Mouse (Mus musculus): ENCODE measurements around the gene Fam192a. TPM values are rescaled to one million over a fixed set of nuclear protein-coding genes. Genes with fewer than 3 reads are reported as not detected.

The Fam192a gene
- polyA plus RNA-seq, 2 experiments from 2014 or later, result 49.0 to 65.0 TPM

GRCm38 (mm10) chr8:94532000-94532399 lies 69.8 kb downstream of the Fam192a start:
- no peak for ATAC-seq

- ATAC-seq, result no peak
Observed at GRCm38 (mm10) chr8:94530643-94531042, 71.2 kb downstream of the Fam192a start.

- no peak for ATAC-seq
Observed at GRCm38 (mm10) chr8:94529875-94530274, 71.9 kb downstream of the Fam192a start.

- no peak for ATAC-seq
Observed at GRCm38 (mm10) chr8:94528245-94528644, 73.6 kb downstream of the Fam192a start.

- ATAC-seq, result no peak
Observed at GRCm38 (mm10) chr8:94527178-94527577, 74.6 kb downstream of the Fam192a start.

- ATAC-seq, result no peak
Observed at GRCm38 (mm10) chr8:94524554-94524953, 77.2 kb downstream of the Fam192a start.

Other genes starting within 250 kb of the Fam192a start
- gene Herpud1, start 215.6 kb downstream of the Fam192a start, polyA plus RNA-seq (2017; shearing (Covaris generic)), result 100 to 1,000 TPM in 1 of 2 experiments, 10 to 100 TPM in 1; 99.9 to 115 TPM
- 100 to 1,000 TPM; 141 to 153 TPM for gene Nlrc5, start 167.6 kb downstream of the Fam192a start, polyA plus RNA-seq (2017; shearing (Covaris generic))
- gene Cpne2, start 69.0 kb downstream of the Fam192a start, polyA plus RNA-seq (2017; shearing (Covaris generic)), result 1 to 10 TPM in 1 of 2 experiments, under 1 TPM in 1; 0.79 to 1.7 TPM
- gene Rspry1, start 60 bp downstream of the Fam192a start, polyA plus RNA-seq (2017; shearing (Covaris generic)), result 10 to 100 TPM; 26.4 to 26.8 TPM
- 10 to 100 TPM; 30.1 to 30.5 TPM for gene Arl2bp, start 64.6 kb upstream of the Fam192a start, polyA plus RNA-seq (2017; shearing (Covaris generic))
- gene Pllp, start 94.3 kb upstream of the Fam192a start, polyA plus RNA-seq (2017; shearing (Covaris generic)), result under 1 TPM in 1 of 2 experiments, not detected in 1; 0.24 TPM
- under 1 TPM in 1 of 2 experiments, not detected in 1; 0.34 TPM for gene Ccl22, start 143.6 kb upstream of the Fam192a start, polyA plus RNA-seq (2017; shearing (Covaris generic))
- gene Cx3cl1, start 170.0 kb upstream of the Fam192a start, polyA plus RNA-seq (2017; shearing (Covaris generic)), result not detected
- gene Ccl17, start 208.5 kb upstream of the Fam192a start, polyA plus RNA-seq (2017; shearing (Covaris generic)), result under 1 TPM in 1 of 2 experiments, not detected in 1; 0.69 TPM
- 10 to 100 TPM; 34.1 to 40.2 TPM for gene Coq9, start 236.3 kb upstream of the Fam192a start, polyA plus RNA-seq (2017; shearing (Covaris generic))
- gene Ciapin1, start 236.4 kb upstream of the Fam192a start, polyA plus RNA-seq (2017; shearing (Covaris generic)), result 100 to 1,000 TPM in 1 of 2 experiments, 10 to 100 TPM in 1; 93.7 to 120 TPM

Data from activated CD4-positive, CD25-positive, alpha-beta regulatory T cell, adult 4 months (primary cell).